Mouse (Mus musculus) heart, postnatal 0 days (tissue): ENCODE results near the gene Mdh1b. TPM values are rescaled to one million over a fixed set of nuclear protein-coding genes. Genes with fewer than 3 reads are reported as not detected.

Experiments
- ATAC-seq: fragments of 200-750 bp; cut with Nextera tagmentation; 2 replicates; pipeline ENCODE4 v1.8.0; 2017; ENCODE audit warnings: low read depth, moderate number of reproducible peaks, moderate library complexity; ENCODE audit not compliant: insufficient read depth
- DNase-seq: peaks from one replicate; pipeline ENCODE4 v3.0.0-alpha.2; 2016; ENCODE audit warnings: low spot score
- H3K27ac ChIP-seq: fragments of 300-500 bp; sonication (generic); 2 replicates; pipeline ENCODE4 v1.5.1; 2014; ENCODE audit warnings: low read depth, mild to moderate bottlenecking
- H3K27me3 ChIP-seq: fragments of 300-500 bp; sonication (generic); 2 replicates; pipeline ENCODE4 v1.6.1; 2014; ENCODE audit warnings: low read length, mixed read lengths; ENCODE audit not compliant: control insufficient read depth, insufficient read depth
- H3K36me3 ChIP-seq: fragments of 300-500 bp; sonication (generic); replicated peaks from 2 replicates; pipeline ENCODE4 v1.6.1; 2014; ENCODE audit warnings: low read length, mixed read lengths; ENCODE audit not compliant: control insufficient read depth, insufficient read depth
- H3K4me1 ChIP-seq: fragments of 300-500 bp; sonication (generic); 2 replicates; pipeline ENCODE4 v1.6.1; 2014; ENCODE audit warnings: antibody characterized with exemption; ENCODE audit not compliant: control insufficient read depth, insufficient read depth
- H3K4me2 ChIP-seq: fragments of 300-500 bp; sonication (generic); 2 replicates; pipeline ENCODE4 v1.6.1; 2014; ENCODE audit warnings: low read depth, mild to moderate bottlenecking, low read length, moderate library complexity
- H3K4me3 ChIP-seq: fragments of 300-500 bp; sonication (generic); 2 replicates; pipeline ENCODE4 v1.5.1; 2014; ENCODE audit warnings: low read depth, low read length
- H3K9ac ChIP-seq: fragments of 300-500 bp; sonication (generic); replicated peaks from 2 replicates; pipeline ENCODE4 v1.6.1; 2014; ENCODE audit warnings: low read depth, low read length, mixed read lengths
- H3K9me3 ChIP-seq: fragments of 300-500 bp; sonication (generic); replicated peaks from 2 replicates; pipeline ENCODE4 v1.6.1; 2016; ENCODE audit warnings: low read length; ENCODE audit not compliant: control insufficient read depth
- CTCF ChIP-seq: IDR thresholded peaks from 2 replicates; pipeline ENCODE4 v1.5.1; 2016; ENCODE audit warnings: antibody characterized with exemption, control low read depth, low read depth
- EP300 ChIP-seq: IDR thresholded peaks from 2 replicates; pipeline ENCODE4 v1.6.1; 2016; ENCODE audit warnings: antibody characterized with exemption, low read depth
- WGBS: fragments of 180-500 bp; shearing (Covaris S2); extraction: QIAGEN DNeasy Blood & Tissue Kit; methylation state at CpG from one replicate; pipeline ENCODE4 v1.1.7; 2014; 5-methylcytosine and 5-hydroxymethylcytosine counted together
- polyA plus RNA-seq: library from polyadenylated mRNA; unstranded; fragments of >200 nt; fragmentation: Nextera tagmentation; extraction: Ambion mirVana; gene quantifications from 2 replicates; pipeline ENCODE4 v1.2.1, GENCODE M21; 2015
- total RNA-seq: library from RNA; depleted of rRNA; stranded (reverse); fragments of >200 nt; gene quantifications from 2 replicates; pipeline ENCODE4 v1.2.3, GENCODE M21; 2014; ENCODE audit warnings: low replicate concordance; rRNA removed

Gene Mdh1b
- total RNA-seq: not detected in 2 replicates
- polyA plus RNA-seq: not detected in 2 replicates

GRCm38 (mm10) chr1:63730240-63730771 lies at the start of gene Mdh1b, which contains the start of gene Fastkd2:
Mdh1b (minus strand) TSS chr1:63730318.
Fastkd2 (plus strand) TSS chr1:63730614.
- under 1% methylated on average over 31 of the region's 31 CpGs for WGBS
- ATAC-seq: peak; percentile 94
- peaks cover 13% of the 10 kb centered on the region for H3K4me1 ChIP-seq
- no peaks in the 10 kb centered on the region; the same call in 1 of the 2 replicates for H3K36me3 ChIP-seq
- peak within 1 kb of the TSS; percentile 69 for H3K4me2 ChIP-seq
- TF ChIP-seq CTCF: no peak
- TF ChIP-seq EP300: no peak
- peak within 1 kb of the TSS; percentile 63 for H3K9ac ChIP-seq
- DNase-seq: peak; percentile 92
- no peak within 1 kb of the TSS for H3K27ac ChIP-seq
- H3K4me3 ChIP-seq: peak within 1 kb of the TSS; percentile 64
- H3K9me3 ChIP-seq: no peaks in the 10 kb centered on the region
- H3K27me3 ChIP-seq: no peaks in the 10 kb centered on the region

- H3K36me3 ChIP-seq: no peaks in the 10 kb centered on the region
- H3K27me3 ChIP-seq: no peaks in the 10 kb centered on the region
- WGBS: 33% methylated on average over 4 of the region's 4 CpGs
- H3K4me1 ChIP-seq: no peaks in the 10 kb centered on the region
- H3K4me3 ChIP-seq: no peak overlapping the region
- ATAC-seq: no peak
- H3K27ac ChIP-seq: no peak overlapping the region
- H3K9ac ChIP-seq: no peak overlapping the region
- no peak for TF ChIP-seq EP300
- TF ChIP-seq CTCF: no peak
- DNase-seq: no peak
- no peak overlapping the region for H3K4me2 ChIP-seq
- H3K9me3 ChIP-seq: no peaks in the 10 kb centered on the region
Measured at GRCm38 (mm10) chr1:63776902-63777630, 46.9 kb upstream of the Mdh1b start.

GRCm38 (mm10) chr1:63776396-63776795 lies 46.3 kb upstream of the Mdh1b start:
- H3K4me2 ChIP-seq: no peak overlapping the region
- H3K27ac ChIP-seq: no peak overlapping the region
- no peaks in the 10 kb centered on the region for H3K9me3 ChIP-seq
- no peaks in the 10 kb centered on the region for H3K36me3 ChIP-seq
- no peak overlapping the region for H3K9ac ChIP-seq
- no peaks in the 10 kb centered on the region for H3K27me3 ChIP-seq
- H3K4me3 ChIP-seq: no peak overlapping the region
- ATAC-seq: no peak
- H3K4me1 ChIP-seq: no peaks in the 10 kb centered on the region
- no peak for DNase-seq
- TF ChIP-seq CTCF: peak; percentile 3; the same call in 1 of the 2 replicates
- TF ChIP-seq EP300: no peak
- WGBS: 27% methylated on average over 1 of the region's 1 CpGs

- WGBS: 78% methylated on average over 7 of the region's 7 CpGs
- Histone ChIP-seq H3K9me3 (no peaks in the 10 kb centered on the region), H3K4me3 (no peak overlapping the region), H3K36me3 (no peaks in the 10 kb centered on the region), H3K27ac (no peak overlapping the region), H3K4me1 (no peaks in the 10 kb centered on the region), H3K9ac (no peak overlapping the region), H3K27me3 (no peaks in the 10 kb centered on the region), H3K4me2 (no peak overlapping the region)
- no peak for ATAC-seq
- DNase-seq: no peak
- TF ChIP-seq EP300 (no peak), CTCF (no peak)
Measured at GRCm38 (mm10) chr1:63770309-63770708, 40.2 kb upstream of the Mdh1b start.

GRCm38 (mm10) chr1:63769167-63769566 lies 39.0 kb upstream of the Mdh1b start, which contains the start of gene 4933402D24Rik:
4933402D24Rik (minus strand) TSS chr1:63769267.
- Histone ChIP-seq H3K9ac (no peak within 1 kb of the TSS), H3K27me3 (no peaks in the 10 kb centered on the region), H3K4me3 (no peak within 1 kb of the TSS), H3K36me3 (no peaks in the 10 kb centered on the region), H3K9me3 (no peaks in the 10 kb centered on the region), H3K4me2 (no peak within 1 kb of the TSS), H3K4me1 (no peaks in the 10 kb centered on the region), H3K27ac (no peak within 1 kb of the TSS)
- TF ChIP-seq CTCF (no peak), EP300 (no peak)
- DNase-seq (no peak), ATAC-seq (no peak)
- WGBS: 79% methylated on average over 5 of the region's 5 CpGs
